Mouse (Mus musculus) fat pad, adult 2 months (tissue): ENCODE data around the gene Mthfd1.

Source experiments
- DNase-seq: peaks from one replicate; pipeline ENCODE4 v3.0.0-alpha.2; 2011; ENCODE audit warnings: low read depth, low spot score; ENCODE audit errors: extremely low read depth

Gene Mthfd1

DNA sequence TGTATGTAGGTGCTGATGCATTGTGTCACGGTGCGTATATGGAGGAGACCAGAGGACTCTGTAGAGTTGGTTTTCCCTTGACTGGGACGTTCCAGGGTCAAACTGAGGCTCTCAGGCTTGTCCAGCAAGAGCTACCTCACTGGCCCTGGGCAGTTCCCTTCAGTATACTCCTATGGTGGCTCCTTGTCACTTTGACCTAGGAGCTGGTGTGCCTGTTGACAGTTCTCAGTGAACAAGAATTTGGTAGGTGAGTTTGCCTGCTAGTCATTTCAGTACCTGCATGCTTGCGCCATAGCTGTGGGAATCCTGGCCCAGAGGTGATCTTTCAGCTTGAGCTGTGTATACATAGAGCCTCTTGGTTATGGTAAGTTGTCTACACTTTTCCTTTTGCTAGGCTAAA, 7.8 kb downstream of the Mthfd1 start:
- no peak for DNase-seq

DNA sequence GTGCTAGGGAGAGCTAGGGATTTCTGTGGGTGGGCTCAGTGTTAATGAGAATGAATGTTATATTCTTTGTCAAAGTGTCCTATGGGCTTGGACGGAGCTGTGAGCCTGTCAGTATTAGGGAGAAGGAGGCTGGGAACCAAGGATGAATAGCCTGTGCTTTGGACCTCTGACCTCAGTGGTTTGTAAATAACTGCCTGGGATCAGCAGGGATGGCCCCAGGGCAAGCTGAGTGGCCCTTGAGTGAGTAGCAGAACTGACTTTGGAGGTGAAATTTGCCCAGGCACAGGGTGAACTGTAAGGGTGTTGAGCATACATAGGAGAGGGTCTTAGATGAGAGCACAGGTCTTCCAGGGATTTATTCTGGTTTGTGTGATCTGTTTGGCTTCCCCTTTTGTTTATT, 8.8 kb downstream of the Mthfd1 start:
- DNase-seq: no peak

DNA sequence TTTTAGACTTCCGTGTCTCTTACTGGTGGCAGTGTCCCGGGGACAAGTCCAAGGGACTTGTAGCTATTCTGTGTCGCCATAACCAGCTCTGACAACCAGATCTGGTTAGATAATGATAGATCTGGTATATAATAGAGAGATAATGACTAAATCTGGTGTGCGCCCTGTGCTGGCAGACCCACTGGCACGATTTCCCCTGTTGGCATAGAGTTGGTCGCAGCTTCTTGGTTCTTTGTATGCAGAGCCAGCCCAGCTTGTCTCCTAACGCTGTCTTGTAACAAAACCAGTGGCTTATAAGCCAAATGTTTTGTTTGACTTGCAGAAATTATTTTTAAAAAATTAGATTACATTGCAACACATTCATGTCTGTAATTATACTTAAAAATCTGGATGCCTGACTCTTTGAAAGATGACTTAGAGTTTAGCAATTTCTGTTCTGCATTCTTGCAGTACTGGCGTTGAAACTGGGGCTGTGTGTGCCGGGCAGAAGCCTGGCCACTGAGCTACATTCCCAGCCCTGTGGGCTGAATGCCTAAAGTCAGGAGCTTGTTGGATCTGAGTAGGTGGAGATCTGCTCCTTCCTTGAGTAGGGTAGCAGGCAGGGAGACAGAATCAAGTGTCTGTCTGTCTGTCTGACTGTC, 9.3 kb downstream of the Mthfd1 start:
- no peak for DNase-seq

DNA sequence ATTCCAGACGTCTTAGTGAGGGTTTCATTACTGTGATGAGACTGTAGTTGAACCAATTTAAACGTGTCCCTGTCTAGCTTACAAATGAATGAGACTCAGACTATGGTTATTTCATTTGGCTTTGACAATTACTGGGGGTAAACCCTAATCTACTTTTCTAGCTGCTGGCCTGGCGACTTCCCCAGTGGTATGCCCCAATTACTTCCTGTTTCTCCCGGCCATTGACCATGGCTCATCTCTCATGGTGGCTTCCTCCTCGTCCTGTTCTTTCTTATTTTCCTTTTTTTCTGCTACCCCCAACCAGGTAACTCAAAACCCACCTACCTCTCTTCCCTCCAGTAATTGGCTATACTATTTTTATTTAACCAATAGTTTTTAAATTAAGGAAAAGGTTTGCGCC, 9.9 kb downstream of the Mthfd1 start:
- DNase-seq: no peak

DNA sequence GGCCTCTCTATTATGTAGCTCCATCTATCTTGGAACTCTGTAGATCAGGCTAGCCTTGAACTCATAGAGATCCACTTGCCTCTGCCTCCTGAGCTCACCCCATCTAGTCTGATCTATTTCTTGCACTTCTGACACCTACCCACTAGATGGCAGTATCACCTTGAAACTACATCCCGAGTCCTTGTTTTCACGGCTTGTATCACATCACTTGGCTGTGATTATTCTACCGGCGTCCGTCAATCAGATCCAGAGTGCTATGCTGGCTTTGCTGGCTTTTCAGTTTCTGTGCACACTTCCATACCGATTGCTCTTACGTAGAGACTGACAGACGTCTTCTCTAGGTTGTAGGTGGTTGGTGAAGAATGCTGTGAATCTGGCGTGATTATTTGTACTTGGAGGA, 11.8 kb downstream of the Mthfd1 start:
- no peak for DNase-seq

DNA sequence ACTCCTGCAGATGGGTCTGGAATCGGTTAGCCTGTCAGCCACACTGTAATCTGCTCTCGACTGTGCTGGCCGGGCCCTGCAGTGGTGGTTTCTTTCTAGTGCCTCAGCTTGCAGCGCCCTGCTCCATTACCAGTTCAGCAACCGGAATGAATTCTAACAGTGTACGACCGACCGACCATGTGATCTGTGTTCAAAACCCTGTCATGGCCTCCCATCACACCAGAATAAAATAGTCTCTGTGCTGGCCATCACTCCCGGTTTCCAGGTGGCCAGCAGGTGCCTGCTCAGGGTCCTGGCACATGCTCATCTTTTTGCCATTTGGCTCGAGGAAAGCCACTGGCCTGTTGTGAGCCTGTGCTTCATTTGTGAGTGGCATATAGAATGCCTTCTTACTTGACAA, 13.6 kb downstream of the Mthfd1 start:
- DNase-seq: no peak

DNA sequence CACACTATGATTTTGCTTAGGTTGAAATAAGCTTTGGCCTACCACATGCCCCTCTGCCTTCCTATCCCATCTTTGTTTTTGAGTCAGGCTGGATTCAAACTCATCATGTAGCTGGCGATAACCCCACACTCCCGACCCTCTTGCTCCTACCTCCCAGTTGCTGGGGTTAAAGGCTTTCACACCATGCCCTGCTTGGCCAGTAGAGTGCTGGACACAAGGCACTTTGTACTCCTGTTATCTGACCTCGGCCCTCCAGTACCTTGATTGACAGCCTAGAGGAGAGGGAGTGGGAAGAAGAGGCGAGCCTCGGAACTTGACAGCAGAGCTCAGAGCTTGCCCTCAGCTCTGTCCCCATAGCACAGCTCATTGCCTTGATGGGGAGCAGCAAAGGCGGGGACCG, 14.1 kb downstream of the Mthfd1 start:
- no peak for DNase-seq

DNA sequence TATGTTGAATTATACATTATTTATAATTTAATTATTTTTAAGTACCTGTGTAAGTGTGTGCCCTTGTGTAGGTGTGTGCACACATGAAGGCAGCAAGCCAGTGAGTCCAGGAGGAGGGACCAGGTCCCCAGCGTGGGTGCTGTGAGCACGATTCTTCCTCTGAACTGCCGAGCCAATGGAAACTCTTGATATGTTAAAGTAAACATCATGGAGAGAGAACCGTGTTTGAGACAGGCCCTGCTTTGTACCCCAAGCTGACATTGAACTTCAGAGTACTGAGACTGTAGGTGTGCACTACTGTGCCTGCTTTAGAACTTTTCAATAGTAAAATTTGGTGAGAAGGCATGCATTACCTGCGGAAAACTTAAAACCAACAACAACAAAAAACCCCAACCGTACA, 16.4 kb downstream of the Mthfd1 start:
- DNase-seq: no peak

DNA sequence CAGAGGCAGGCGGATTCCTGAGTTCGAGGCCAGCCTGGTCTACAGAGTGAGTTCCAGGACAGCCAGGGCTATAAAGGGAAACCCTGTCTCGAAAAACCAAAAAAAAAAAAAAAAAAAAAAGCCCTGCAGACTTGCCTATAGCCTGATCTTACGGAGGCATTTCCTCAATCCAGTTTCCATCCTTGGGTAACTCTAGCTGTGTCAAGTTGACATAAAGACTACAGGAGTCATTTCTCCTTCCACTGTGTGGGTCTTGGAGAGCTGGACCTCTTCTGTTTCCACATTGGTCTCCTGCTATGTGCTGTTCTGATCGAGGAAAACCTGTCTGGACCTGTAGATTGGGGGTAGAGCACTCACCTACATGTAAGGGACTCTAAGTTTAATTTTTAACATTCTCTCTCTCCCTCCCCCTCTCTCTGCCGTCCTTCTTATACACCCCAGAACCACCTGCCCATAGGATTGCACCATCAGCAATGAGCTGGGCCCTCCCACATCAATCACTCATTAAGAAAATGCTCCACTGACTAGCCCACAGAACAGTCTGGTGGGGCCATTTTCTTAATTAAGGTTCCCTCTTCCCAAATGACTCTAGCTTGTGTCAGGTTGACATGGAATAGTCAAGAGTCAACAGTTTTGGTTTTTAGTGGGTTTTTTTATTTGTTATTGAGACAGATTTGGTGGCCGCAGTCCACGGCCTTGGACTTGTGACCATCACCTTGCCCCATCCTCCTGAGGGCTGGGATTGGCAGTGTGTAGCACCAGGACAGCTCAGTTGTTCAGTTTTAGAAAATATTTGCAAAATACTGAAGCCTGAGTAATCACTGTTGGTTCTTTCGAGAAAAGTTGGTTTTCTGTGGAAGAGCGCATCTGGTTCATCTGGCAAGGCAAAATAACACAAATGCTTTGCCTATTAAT, 17.8 kb downstream of the Mthfd1 start:
- no peak for DNase-seq

DNA sequence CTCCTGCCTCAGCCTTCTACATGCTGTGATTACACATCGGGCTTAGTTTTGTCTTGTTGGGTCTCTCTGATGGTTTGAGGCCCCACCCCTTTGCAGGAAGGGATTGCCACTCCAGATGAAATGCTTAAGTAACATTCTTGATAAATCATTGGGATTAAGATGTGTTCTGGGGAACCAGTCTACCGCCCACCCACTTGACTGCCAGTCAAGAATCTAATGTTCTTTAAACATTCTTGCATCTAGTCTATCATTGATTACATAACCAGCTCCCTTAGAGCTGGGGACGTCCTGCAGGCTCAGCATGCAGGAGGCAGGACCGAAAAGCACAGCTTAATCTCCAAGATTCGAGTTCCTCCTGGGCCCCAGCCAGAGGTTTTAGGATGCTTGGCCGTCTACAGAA, 23.1 kb downstream of the Mthfd1 start:
- DNase-seq: peak; percentile 81

DNA sequence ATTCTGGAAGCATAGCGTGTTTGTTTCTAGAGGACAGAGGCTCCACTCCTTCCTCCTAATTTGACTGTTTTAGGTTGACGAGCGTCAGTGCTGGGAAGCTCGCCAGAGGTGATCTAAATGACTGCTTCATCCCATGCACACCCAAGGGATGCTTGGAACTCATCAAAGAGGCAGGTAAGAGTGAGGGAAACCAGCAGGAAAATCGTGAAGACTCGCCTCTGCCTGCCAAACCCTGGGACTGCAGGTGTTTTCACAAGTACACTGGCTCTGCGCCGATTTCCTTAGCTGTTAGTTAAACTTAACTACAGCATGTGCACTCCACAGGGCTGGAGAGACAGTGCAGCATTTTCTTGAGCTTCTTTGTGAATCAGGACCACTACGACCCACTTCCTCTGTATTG, 25.5 kb downstream of the Mthfd1 start:
- no peak for DNase-seq

DNA sequence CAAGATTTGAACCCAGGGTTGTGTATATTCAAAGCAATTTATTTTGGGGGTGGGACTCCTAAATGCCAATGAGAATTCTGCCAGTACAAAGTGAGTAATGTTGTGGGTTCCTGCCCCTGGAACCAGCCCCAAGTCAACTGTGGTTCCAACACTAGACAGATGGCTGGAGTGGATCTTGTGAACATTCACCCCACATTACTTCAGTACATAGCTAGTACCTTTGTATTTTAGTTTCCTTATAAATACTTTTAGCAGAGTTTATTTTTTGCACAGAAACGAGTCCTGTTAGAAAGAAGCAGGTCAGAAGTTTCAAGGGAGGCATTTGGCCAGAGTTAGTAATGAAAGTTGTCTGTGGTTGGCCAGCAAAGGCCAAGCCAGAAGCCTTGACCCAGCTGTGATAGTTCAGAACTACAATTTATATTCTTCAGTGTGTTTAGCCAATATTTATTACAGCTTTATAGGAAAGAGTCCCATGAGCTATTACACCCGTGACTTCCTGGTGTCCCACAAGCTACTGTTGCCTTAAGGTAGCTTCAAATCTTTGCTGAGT, 26.1 kb downstream of the Mthfd1 start:
- no peak for DNase-seq

DNA sequence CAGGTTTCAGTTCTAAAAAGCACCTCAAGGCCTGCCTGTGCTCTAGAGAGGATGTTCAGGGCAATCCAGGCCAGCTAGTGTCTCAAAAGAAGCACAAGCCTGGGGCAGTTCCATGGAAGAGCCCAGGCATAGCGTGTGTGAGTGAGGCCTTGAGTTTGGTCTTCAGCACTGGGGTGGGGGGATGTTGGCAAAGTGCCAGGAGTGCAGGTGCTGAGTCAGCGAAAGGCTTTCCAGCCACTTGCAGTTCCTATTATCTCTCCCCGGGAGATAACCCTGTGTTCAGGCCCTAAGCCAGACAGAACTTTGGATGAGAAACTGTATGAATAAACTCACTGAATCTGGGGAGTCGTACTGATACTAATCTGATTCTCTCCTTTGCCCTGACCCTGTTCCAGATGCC, 27.0 kb downstream of the Mthfd1 start:
- no peak for DNase-seq

DNA sequence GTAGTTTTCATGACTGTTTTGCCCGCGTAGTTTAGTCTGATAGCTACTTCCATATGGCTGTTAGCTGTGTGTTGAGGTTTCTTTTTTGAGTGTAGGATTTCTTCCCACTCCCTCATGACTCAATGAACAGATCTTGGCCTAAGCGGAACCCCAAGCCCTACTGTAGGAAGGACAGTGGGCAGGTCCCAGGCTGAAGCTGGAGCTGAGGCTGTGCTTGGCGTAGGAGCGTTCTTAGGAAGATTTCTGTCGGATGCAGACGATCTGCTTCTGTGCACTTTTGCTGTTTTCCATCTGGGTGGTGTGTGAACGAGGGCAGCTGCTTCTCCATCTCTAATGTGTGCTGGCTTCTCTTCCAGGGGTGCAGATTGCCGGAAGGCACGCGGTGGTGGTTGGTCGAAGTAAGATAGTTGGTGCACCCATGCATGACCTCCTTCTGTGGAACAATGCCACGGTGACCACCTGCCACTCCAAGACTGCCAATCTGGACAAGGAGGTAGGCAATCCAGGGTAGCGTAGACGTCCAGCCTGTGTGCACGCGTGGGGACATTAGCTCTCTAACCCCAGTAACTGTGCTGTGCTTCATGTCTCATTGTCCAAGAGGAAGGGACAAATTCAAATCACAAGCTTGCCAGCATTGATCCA, 27.6 kb downstream of the Mthfd1 start:
- DNase-seq: no peak

DNA sequence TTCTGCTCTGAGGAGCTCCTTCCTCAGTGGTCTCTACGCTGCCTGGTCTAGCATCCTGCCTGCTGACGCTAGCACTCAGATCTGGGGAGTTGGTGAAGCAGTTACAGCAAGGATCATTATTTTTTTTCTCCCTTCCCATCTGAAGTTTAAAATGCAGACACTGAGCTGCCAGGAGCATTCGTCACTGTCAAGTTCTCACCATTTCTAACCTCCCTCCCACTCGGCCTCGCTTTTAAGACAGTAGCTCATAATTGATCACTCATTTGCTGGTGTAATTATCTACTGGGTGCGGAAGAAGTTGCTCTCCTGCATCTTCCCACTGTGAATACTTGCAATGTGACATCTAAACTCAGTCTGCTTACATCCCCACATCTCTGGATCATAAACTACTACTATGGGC, 30.3 kb downstream of the Mthfd1 start:
- DNase-seq: no peak

DNA sequence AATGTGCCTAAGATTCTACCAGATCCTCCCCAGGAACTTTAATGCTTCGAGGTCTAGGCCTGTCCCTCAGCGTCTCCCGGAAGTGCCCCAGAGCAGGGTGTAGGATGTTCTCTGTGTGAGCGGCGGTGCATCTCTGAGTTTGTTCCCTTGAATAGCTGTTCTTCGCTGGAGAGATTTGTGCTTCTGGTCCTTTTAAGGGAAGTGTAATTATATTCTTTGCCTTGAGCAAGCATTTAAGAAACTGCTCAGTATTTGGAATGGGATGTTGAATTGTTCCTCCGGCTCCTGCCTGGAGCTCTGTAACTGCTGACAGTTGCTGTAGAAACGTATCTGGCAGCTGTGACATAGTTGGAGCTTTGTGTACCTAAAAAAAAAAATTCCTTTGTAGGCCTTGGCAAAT, 32.9 kb downstream of the Mthfd1 start:
- DNase-seq: no peak

DNA sequence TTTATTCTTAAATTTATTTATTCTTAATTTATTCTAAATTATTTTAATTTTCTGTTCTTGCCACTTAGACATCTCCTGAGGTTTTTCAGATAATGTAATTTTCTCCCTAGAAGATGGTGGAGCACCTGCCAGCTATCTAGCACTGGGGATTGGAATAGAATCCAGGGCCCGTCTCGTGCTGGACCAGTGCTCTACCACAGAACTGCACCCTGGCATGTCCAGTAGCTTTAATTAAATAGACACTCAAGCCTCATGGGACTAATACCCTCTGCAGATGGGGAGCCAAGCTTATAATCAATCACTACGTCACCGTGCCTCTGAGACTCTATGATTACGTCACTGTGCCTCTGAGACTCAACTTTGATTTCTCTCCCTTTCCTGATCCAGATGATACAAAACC, 33.4 kb downstream of the Mthfd1 start:
- DNase-seq: no peak

DNA sequence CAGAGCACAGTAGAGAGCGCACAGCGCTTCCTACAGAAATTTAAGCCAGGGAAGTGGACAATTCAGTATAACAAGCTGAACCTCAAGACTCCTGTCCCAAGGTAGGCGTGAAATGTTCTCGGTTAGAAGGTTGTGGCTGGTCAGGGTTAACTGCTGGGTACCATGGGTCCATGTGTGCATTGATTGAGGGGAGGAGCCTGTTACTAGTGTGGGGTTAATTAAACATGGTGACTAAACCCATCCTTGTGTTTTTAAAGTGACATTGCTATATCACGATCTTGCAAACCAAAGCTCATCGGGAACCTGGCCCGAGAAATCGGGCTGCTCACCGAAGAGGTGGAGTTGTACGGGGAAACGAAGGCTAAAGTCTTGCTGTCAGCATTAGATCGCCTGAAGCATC, 34.3 kb downstream of the Mthfd1 start:
- DNase-seq: no peak

DNA sequence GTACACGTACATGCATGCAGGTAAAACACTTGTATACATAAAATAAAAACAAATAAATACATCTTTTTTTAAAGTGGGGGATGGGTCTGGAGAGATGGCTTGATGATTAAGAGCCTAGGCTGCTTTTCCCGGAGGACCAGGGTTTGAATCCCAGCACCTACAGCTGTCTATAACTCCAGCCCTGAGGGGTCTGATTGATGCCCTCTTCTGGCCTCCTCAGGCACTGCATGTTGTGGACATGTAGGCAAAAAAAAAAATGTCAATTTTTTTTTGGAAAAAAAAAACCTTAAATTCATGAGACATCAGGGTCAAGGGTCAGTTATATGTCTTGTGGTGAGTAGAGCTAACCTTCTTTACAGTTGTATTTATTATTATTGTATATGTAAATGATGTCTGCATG, 35.2 kb downstream of the Mthfd1 start:
- DNase-seq: no peak

DNA sequence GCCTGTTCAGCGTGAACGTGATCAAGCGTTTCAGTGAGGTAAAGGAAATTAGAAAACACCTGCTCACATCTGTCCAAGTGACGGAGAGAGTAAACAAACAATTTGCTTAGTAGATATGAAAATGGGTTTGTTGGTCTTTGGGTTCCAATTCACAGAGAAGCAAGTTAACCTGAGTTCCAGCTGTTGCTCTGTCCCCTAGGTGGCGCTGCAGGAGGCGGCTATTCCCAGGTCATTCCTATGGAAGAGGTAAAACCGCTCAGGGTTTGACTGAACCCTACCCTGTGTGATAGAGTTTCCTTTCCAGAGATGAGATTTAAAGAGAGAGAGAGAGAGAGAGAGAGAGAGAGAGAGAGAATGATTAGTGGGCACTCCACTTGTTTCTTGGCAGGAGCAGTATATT, 38.1 kb downstream of the Mthfd1 start:
- DNase-seq: no peak

DNA sequence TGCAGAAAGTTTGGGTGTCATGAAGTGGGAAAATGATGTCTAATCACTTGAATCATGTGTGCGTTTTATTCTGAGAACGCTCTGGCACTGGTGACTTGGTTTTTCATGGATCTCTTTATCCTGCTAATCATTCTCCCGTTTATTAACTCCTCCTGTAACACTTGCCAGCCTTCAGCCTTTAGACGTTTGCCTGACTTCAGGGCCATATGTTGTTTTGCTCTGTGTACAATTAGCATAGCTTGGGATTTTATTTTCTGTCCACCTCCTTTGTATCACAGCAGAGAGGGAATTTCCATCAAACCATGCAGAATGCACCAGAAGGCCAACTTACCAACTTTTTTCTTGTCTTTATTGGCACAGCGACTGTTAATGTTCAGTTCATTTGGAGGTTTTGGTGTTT, 42.7 kb downstream of the Mthfd1 start:
- no peak for DNase-seq

DNA sequence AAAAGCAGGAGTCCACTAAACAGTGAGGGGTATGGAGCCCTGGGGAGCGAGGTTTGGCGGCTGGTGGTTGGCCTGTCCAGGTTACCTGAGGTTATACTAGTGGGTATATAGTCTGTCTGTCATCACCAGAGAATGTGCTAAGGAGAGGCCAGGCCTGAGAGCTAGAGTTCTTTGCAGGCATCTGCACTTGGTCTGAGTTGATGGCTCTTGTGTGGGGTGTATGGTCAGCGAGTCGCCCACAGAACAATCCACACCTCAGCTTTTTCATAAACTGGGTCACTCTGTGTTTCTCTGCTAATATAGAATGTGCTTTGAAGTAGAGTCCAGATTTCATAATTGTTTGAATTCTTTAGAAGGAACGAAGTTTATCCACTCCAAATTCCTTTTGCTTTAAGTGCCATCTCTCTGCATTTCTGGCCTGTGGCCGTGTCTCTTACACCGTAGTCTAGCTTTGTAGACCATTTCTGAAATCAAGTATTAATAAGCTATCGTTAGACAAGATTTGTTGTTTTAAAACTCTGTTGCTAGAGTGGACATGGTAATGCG, 44.3 kb downstream of the Mthfd1 start:
- DNase-seq: no peak
